Mouse (Mus musculus) lung, postnatal 4 days (tissue): ENCODE data around the gene Ndufs6.

Experiments
- DNase-seq, 2 experiments: peaks; one replicate each; pipeline ENCODE4 v3.0.0; 2021

Ndufs6 gene

DNA sequence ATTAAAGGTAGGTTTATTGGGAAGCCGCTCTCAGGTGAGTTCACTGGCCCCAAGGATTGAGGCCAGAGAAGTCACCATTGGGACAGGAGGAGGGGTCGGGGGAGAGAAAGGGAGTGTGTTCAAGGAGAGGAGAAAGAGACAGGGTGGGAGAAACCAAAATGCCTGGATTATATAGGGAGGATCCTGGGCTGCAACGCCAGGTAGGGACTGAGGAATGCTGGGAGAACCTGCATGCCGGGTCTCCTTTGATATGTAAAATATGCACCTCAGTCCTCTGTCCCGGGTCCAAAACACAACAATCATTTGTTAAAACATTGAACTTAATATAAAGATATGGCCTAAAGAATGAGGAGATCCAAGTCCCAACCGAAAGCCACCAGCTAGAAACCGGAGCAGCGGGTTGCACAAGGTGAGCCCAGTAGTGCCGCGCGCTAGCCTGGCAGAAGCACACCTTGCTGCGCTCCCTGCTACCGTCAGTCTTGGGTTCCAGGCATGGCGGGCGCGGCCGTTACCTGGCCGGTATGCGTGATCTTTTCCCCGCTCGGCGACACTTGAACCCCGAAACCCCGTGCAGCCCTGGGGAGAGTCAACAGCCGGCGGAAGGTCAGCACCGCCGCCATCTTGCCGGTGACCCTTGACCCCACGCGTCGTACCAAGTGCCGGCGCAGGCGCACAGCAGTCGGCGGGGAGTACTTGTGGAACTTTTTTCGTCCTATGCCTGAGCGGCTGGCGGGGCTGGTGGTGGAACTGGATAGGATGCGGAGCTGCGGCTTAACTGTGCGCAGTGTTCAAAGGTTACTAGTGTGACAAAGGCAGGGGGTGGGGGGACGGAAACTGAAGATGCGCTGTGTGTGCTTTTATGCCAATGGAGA is at the start of gene Ndufs6, which contains the start of gene Mrpl36:
Gene Ndufs6, minus strand, starts transcription at position 716 of the 872 bp plus-strand sequence.
Gene Mrpl36, plus strand, starts transcription at position 687 of the 872 bp plus-strand sequence.
- DNase-seq: peak; percentile 94 to 95

DNA sequence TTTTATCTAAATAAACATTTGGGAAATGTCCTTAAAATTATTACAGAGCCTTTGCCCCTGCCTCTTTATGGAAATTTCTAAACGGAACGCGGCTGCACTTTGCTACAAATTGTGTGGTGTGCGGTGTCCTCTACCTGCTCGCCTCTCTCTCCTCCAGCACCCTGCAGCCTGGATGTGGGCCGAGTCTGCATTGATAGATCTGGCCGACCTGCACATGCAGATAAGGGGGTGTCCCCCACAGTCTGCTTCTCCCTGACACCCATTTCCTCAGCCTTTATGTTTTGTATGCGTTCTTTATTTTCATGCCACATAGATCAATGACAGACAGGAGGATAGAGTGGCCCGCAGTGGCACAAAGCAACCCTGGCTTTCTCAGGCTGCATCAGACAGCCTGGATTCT is 49.3 kb upstream of the Ndufs6 start:
- no peak for DNase-seq

DNA sequence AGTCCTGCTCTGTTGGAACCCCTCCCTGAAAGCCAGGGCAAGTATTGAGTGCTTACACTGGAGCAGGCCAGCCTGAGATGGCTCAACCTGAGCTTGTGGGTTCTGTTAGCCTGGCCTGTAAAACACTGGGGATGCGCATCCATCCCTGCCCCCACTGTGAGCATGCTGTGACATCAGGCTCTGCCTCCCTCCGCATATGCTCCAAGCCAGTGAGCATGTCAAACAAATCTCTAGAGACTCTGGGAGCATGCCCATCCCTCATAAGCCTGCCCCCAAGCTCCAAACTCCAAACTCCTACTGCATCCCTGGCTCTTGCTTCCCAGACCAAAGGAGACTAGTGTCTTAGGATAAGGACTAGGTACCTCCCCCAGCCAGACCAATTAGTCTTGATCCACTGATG is 46.3 kb upstream of the Ndufs6 start:
- no peak for DNase-seq

DNA sequence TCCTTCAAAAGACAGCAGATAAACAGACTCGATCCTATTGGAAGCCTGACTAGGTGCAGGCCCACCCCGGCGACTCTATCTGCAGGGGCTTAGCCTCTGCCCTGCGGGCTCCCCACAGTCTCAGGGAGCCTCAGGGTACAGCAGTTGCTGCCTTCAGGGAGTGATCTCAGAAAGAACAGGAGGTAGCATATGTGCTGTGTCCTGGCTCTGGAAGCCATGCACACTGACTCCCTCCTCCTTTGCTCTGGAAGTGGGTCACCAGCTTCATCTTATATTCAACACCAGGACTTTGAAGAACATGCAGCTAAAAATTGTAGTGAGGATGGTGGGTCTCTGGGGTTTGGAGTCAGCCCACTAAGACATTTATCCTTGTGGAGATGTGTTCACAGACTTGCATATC is 45.0 kb upstream of the Ndufs6 start:
- no peak for DNase-seq

DNA sequence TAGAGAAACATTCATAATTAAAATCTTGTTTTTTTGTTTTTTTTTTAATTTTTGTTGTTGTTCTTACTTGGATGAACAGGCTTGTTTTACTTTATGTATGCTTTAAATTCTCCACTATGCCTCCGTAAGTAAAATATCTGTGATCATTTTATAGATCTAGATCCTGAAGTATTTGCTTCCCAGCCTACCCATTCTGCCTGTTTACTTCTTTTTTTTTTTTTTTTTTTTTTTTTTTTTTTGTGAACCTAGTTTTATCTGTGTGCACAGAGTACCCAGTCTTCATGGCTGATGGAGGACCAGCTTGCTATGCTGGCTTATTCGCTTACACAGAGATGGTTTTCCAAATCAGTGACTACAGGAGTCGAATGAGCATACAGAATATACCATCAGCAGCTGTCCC is 28.8 kb upstream of the Ndufs6 start:
- no peak for DNase-seq

DNA sequence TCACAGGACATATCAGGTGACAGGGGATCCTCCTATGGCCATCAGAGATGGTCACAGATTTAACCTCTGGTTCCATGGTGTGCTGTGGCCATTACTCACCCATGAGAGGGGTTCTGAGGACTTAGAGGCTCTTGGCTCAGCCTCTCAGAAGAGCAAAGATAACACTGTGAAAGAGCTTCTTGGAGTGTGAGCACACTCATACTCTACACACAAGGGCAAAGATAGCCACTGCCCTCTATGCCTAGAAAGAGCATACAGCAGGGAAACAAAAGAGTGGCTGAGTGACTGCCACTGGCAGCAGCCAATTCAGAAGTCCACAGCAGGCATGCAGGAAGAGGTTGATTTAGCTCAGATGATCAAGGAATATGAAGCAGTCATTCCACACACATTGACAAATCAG is 24.1 kb upstream of the Ndufs6 start:
- no peak for DNase-seq

GRCm38 (mm10) chr13:73351910-73352309 is 23.6 kb upstream of the Ndufs6 start:
- no peak for DNase-seq

- DNase-seq: no peak
These were observed 22.4 kb upstream of the Ndufs6 start for GRCm38 (mm10) chr13:73350741-73351140.

DNA sequence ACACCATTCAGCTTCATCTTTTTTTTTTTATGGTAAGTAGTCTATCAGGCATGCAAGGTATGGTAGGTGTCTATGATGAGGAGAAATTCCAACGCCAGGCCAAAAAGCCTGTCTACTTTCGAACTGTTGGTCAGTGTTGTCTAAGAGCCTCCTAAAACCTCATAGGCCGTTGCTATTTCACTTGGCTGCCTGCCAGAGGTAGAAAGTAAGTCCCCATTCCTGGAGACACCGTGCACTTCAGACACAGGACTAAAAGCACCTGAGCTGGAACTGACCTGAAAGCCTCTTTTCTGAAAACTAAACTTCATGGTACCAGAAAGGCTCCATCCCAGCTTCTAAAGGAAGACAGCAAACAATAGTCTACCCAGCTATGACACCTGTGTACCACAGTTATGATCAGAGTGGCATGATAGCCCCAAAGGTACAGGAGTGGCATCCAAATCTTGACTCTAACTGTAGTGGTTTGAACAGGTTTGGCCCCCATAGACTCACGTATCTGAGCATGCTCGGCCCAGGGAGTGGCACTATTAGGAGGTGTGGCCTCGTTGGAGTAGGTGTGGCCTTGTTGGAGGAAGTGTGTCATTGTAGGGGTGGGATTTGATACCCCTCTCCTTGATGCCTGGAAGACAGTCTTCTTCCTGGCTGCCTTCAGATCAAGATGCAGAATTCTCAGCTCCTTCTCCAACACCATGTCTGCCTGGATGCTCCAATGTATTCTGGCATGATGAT is 19.7 kb upstream of the Ndufs6 start:
- no peak for DNase-seq

DNA sequence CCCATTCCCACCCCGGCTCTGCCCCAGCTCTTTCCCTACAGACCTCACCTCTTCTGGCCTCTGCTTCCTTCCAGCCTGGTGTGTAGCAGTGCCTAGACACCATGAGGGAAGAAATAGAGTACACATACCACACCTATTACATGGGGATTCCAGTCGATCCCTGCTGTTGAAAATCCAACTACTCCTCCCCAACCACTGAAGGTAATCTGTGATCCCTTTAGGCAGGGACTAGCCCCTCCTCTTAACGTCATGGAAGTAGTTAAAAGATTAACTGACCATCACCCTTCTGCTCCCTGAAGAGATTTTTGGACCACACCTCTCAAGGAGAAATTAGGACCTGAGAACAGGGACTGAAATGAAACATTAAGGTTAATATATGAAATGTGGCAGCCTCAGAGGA is 18.8 kb upstream of the Ndufs6 start:
- DNase-seq: no peak

- DNase-seq: no peak
These were observed 18.4 kb upstream of the Ndufs6 start for GRCm38 (mm10) chr13:73346743-73347142.

DNA sequence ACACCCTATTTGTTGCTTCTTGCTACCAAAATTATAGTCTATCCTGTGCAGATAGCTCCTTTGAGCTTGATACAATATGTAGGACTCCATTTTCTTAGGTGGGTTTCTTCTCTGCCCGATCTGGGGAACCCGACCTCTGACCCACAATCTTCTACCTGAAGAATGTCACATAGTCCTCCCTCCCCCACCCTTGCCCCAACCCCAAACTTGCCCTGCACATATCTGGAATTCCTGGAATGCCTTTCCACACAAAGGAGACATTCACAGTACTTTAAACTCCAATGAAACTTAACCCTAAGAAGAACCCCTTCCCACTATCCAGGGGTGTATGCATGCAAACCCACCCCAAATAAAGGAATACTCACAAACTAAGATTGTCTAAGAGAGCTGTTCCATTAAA is 17.8 kb upstream of the Ndufs6 start:
- no peak for DNase-seq

DNA sequence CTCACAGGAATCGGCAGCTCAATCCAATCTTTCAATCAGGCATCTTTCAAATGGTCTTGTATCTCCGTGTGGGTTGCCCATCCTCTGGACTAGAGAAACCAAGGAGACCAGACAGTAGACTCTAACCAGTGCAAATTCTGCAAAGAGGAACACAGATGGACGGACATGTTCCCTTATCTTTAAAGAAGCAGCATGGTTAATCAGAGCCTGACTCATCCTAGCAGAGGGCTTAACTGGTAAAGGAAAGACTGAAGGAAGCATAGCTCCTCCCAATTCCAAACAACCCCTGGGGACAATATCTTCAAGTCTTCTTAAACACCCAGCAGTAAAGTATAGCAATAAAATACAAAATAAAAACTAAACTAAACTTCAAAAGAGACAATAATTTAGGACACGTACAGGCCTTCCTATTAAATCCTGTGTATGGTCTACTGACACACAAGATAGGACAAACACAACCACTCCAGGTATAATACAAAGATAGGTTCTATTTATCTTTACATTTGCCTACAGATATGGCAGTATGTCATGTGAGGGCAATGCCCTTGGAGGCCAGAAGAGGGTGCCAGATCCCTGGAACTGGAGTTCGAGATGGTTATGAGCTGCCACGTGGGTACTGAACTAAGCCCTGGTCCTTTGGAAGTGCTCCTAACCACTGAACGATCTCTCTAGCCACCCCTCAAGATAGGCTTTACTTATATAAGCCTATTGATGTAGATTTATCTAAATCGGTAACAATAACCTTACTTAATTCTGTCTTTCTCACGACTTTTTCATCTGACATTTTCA is 17.0 kb upstream of the Ndufs6 start:
- DNase-seq: no peak

GRCm38 (mm10) chr13:73336753-73337152 is 8.4 kb upstream of the Ndufs6 start:
- DNase-seq: no peak

DNA sequence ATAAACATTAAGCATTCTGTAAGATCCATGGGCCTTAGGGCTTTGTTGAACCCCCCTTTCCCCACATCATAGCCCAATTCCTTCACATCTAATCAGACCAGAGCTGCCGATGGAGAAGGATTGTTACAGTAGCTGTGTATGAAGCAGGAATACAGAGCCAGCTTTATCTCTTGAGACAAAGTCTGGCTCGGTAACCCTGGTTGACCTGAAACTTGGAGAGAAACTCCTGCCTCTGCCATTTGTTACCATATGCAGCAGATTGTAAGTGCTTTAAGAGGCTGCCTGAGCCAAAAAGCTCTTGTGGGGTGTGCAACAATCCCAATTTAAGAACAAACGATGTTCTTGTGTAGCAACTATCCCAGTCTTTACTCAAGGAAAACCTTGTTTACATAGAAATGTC is 3.4 kb upstream of the Ndufs6 start:
- DNase-seq: no peak

GRCm38 (mm10) chr13:73330844-73331501 is 2.6 kb upstream of the Ndufs6 start:
- DNase-seq: peak; percentile 89 to 92

GRCm38 (mm10) chr13:73323406-73323805 is 4.9 kb downstream of the Ndufs6 start:
- no peak for DNase-seq

DNA sequence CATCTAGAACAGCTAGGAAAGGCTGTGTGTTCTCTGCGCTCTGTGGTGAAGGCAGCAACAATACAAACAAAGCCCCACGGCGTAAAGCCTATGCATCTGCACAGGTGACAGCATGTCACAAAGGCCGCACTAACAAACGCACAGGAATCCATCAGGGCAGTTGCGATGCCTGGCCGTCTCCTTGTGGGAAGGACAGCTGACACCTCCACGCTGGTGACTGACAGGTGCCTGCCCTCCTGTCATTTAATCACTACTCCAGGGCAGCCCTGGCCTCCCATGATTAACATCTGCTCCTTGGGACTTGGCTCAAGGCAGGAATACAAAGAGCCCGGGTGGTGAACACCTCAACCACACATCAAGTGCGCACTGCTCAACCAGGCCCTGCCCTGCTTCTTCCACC is 5.7 kb downstream of the Ndufs6 start:
- no peak for DNase-seq

- DNase-seq: no peak
These were observed 8.3 kb downstream of the Ndufs6 start for GRCm38 (mm10) chr13:73320048-73320447.

DNA sequence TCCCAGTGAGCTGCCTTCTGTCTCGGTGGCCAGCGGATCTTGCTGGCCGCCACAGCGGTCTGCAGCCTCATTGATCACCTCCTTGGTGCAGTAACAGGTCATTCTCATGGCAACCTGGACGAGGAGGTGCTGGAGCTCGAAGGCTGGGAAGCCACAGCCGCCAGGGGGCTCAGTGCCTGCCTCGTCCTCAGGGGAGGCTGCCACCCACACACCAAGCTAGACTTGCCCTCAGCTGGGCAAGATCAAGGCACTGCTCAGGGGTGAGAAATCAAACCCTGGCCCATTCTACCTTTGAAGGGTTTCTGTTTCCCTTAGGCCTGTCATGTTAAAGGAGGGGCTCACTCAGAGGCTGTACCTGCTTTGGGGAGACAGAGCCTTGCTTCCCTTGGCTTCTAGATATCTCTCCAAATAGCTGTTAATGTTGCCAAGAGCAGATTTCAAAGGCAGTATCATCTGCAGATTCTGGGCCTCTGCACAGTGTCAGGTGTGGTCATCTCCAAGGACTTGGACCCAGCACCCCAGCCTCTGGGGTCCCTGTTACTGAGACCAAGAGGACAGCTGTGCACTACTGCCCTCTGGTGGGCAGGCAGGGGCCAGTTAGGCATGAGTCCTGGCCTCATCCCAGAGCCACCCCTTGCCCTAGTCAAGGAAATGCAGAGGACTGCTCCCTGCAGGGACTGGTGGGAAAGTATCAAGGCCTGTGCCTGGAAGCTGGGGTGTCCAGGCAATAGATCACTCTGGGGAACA is 18.0 kb downstream of the Ndufs6 start:
- peak; percentile 47 to 55 for DNase-seq

- DNase-seq: no peak
These were observed 21.9 kb downstream of the Ndufs6 start for GRCm38 (mm10) chr13:73306430-73306829.

- DNase-seq: no peak
These were observed 22.3 kb downstream of the Ndufs6 start for GRCm38 (mm10) chr13:73306085-73306410.
